Mouse (Mus musculus): Measurements from ENCODE around the gene Serinc4. TPM values are rescaled to one million over a fixed set of nuclear protein-coding genes. Genes with fewer than 3 reads are reported as not detected.

The Serinc4 gene
- total RNA-seq, 2 experiments from 2014 or later, result 0.21 to 0.54 TPM

DNA sequence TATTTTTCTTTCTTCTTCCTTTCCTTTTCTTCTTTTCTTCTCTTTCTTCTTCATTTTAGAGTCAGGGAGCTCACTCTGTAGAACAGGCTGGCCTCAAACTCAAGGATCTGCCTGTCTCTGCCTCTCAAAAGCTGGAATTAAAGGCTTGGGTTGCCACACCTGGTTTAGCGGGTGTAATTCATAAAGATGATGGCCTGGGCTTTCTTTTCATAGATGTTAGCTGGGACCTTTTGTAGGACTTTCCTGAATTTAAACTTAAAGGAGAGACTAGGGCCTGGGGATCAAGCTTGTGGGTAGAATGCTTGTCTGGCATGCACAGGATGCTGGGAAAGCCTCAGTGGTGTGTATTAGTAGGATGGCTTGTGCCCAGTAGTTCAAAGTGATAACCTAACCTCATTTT, 12.4 kb downstream of the Serinc4 start, which contains the start of gene Ell3:
Gene Ell3 (minus strand): TSS at position 101 of the 400 bp plus-strand sequence.
- no peak for TF ChIP-seq CTCF (IDR thresholded peaks at IDR 0.05)
- no peak for DNase-seq (ENCODE audit: extremely low spot score in 1 of 2, low spot score in 2 of 2)
- no peak within 1 kb of the TSS for H3K27ac ChIP-seq
- intact Hi-C loops (cut with DNase I), result no loop called here
- H3K4me3 ChIP-seq, result no peak within 1 kb of the TSS

DNA sequence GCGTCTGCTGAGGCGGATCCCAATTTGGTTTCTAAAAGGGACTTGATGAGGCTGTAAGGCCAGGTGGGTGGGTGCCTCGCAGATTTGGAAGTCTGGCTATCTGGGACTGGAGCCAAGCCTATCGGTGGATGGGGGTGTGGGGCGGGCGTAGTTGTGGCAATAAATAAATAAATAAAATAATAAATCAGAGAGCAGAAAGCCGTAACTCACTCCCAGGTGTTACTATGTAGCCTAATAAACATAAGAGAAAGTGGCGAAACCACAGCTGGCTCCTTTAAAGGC, 13.6 kb downstream of the Serinc4 start:
- DNase-seq (ENCODE audit: extremely low spot score in 1 of 2, low spot score in 2 of 2), result no peak
- TF ChIP-seq CTCF (IDR thresholded peaks at IDR 0.05), result no peak
- intact Hi-C loops (cut with DNase I), result no loop called here
- Histone ChIP-seq H3K4me3 (peak overlapping the region; percentile 33), H3K27ac (no peak overlapping the region)

- no peak for DNase-seq (ENCODE audit: extremely low spot score in 1 of 2, low spot score in 2 of 2)
- Histone ChIP-seq H3K27ac (no peak overlapping the region), H3K4me3 (peak overlapping the region; percentile 33)
- TF ChIP-seq CTCF (IDR thresholded peaks at IDR 0.05), result no peak
- intact Hi-C loops (cut with DNase I), result no loop called here
These were observed 14.1 kb downstream of the Serinc4 start for GRCm38 (mm10) chr2:121442259-121443067.

- TF ChIP-seq CTCF (IDR thresholded peaks at IDR 0.05), result no peak
- no peak for DNase-seq (ENCODE audit: extremely low spot score in 1 of 2, low spot score in 2 of 2)
- intact Hi-C loops (cut with DNase I), result no loop called here
- Histone ChIP-seq H3K4me3 (peak overlapping the region; percentile 33; the same call in 1 of the 2 replicates), H3K27ac (no peak overlapping the region)
These were observed 14.8 kb downstream of the Serinc4 start for GRCm38 (mm10) chr2:121441800-121442199.

- Histone ChIP-seq H3K4me3 (no peak overlapping the region), H3K27ac (no peak overlapping the region)
- no peak for DNase-seq (ENCODE audit: extremely low spot score in 1 of 2, low spot score in 2 of 2)
- no peak for TF ChIP-seq CTCF (IDR thresholded peaks at IDR 0.05)
- intact Hi-C loops (cut with DNase I), result no loop called here
These were observed 15.6 kb downstream of the Serinc4 start for GRCm38 (mm10) chr2:121440834-121441605.

DNA sequence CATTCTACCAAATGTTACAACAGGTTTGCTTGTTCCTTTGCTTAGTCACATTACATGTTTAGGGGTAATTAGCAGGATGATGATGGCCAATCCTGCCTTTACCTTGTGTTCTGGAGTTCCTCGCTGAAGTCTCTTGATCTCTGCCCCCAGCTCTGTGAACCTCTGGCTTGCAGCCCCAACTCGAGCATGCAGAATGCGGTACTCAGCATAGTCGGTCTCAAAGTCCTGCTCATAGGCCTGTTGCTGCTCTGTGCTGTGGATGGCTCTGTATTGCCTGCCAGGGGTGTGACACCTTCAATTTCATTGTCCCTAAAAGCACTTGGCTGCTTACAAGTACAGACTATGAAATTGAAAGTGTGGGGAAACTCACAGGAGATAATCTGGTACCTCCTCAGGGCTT, 16.8 kb downstream of the Serinc4 start:
- intact Hi-C loops (cut with DNase I), result no loop called here
- no peak for TF ChIP-seq CTCF (IDR thresholded peaks at IDR 0.05)
- DNase-seq (ENCODE audit: extremely low spot score in 1 of 2, low spot score in 2 of 2), result no peak
- H3K4me3 ChIP-seq, result no peak overlapping the region
- no peak overlapping the region for H3K27ac ChIP-seq

GRCm38 (mm10) chr2:121434854-121435253, 21.7 kb downstream of the Serinc4 start:
- intact Hi-C loops (cut with DNase I), result no loop called here
- TF ChIP-seq CTCF (IDR thresholded peaks at IDR 0.05), result peak; percentile 62
- no peak overlapping the region for H3K27ac ChIP-seq
- H3K4me3 ChIP-seq, result no peak overlapping the region
- no peak for DNase-seq (ENCODE audit: extremely low spot score in 1 of 2, low spot score in 2 of 2)

GRCm38 (mm10) chr2:121425890-121426289, 30.7 kb downstream of the Serinc4 start:
- DNase-seq (ENCODE audit: extremely low spot score in 1 of 2, low spot score in 2 of 2), result no peak
- intact Hi-C loops (cut with DNase I), result no loop called here
- Histone ChIP-seq H3K27ac (no peak overlapping the region), H3K4me3 (no peak overlapping the region)
- no peak for TF ChIP-seq CTCF (IDR thresholded peaks at IDR 0.05)

DNA sequence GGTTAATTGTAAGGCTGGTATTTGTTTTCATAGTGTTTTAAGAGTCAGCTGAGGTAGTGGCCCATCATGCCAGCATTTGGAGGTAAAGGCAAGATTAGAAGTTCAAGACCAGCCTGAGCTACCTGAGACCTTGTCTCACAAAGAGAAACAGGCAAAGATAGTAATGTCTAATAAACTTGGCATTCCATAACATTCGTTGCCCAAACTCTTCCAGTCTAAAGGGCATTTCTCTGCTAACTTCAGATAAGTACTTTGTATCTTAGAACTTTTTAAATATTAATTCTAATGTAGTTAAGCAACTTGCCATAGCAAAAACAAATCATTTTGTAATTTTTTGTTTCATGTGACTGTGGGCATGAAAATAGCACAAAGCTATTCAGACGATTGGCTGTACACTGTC, 33.4 kb downstream of the Serinc4 start:
- Histone ChIP-seq H3K4me3 (no peak overlapping the region), H3K27ac (no peak overlapping the region)
- TF ChIP-seq CTCF (IDR thresholded peaks at IDR 0.05), result no peak
- no peak for DNase-seq (ENCODE audit: extremely low spot score in 1 of 2, low spot score in 2 of 2)
- intact Hi-C loops (cut with DNase I), result no loop called here

- Histone ChIP-seq H3K27ac (no peak overlapping the region), H3K4me3 (no peak overlapping the region)
- no peak for DNase-seq (ENCODE audit: extremely low spot score in 1 of 2, low spot score in 2 of 2)
- intact Hi-C loops (cut with DNase I), result no loop called here
- no peak for TF ChIP-seq CTCF (IDR thresholded peaks at IDR 0.05)
These were observed 38.1 kb downstream of the Serinc4 start for GRCm38 (mm10) chr2:121418476-121418875.

DNA sequence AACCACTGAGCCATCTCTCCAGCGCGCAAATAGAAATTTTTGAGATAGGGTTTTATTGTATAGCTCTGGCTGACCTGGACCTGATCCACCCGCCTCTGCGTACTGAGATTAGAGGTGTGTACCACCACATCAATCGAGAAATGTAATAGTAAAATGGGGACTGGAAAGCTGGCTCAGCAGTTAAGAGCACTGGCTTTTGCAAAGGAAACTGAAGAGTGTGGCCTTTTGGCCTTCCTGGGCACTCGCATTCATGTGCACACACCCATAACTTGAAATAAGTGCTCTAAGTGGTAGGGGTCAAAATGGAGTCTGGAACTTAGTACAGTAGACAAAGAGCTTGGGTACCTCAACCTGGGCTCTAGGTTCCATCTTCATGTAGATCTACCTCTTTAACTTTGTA, 40.2 kb downstream of the Serinc4 start:
- Histone ChIP-seq H3K27ac (no peak overlapping the region), H3K4me3 (peak overlapping the region; percentile 90)
- DNase-seq (ENCODE audit: extremely low spot score in 1 of 2, low spot score in 2 of 2), result no peak
- intact Hi-C loops (cut with DNase I), result no loop called here
- no peak for TF ChIP-seq CTCF (IDR thresholded peaks at IDR 0.05)

DNA sequence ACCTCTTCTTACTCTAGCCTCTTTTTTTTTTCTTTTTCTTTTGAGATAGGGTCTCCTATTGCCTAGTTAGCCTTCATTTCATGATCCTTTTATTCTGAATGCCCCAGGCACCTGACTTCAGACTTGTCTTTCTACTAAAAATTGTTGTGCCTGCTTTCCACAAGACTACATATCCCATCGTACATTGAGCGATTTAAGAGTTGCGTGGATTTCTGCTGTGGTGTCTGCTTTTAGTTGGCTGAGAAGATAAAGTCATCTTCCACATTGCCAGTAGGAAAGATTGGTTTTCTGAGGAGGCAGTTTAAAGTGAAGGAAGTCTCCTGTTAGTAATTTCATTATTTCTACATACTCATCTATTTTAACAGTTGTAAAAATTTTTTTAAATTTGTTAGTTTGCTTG, 41.0 kb downstream of the Serinc4 start:
- DNase-seq (ENCODE audit: extremely low spot score in 1 of 2, low spot score in 2 of 2), result no peak
- peak overlapping the region; percentile 90 for H3K4me3 ChIP-seq
- intact Hi-C loops (cut with DNase I), result no loop called here
- no peak for TF ChIP-seq CTCF (IDR thresholded peaks at IDR 0.05)
- peak overlapping the region; percentile 98; the same call in 1 of the 2 replicates for H3K27ac ChIP-seq

Measured in left cerebral cortex, adult 2 months (tissue).